In genomic region chr11:4921281-4921680, GRCm38 (mm10) we compare ENCODE assay signal across 26 mouse cellular contexts. TPM values are rescaled to one million over a fixed set of nuclear protein-coding genes. Genes with fewer than 3 reads are reported as not detected.
DNase-seq lines count a peak whose midpoint lies in the region; ATAC-seq and TF ChIP-seq lines count a peak whose summit lies in the region.
"Had no signal": no experiment of that assay in that cellular context is flagged by ENCODE, and none has a peak within 500 bp of the region (broad histone marks: within the 10 kb centered on the region; RNA-seq: fewer than 3 reads in every experiment).

No protein-coding gene starts in this region.

- TF ChIP-seq CTCF in midbrain, postnatal 0 days (IDR thresholded peaks at IDR 0.05): no peak

- no peak for ATAC-seq in midbrain, postnatal 0 days (ENCODE audit: low FRiP score)
- ATAC-seq in midbrain, embryonic 14.5 days (ENCODE audit: low FRiP score, low TSS enrichment): no peak
- ATAC-seq: CD4-positive, CD25-positive, alpha-beta regulatory T cell, adult 4 months; forebrain, embryonic 14.5 days; inflammation-experienced regulatory T-cells, adult 6 months; liver, embryonic 12.5 days had no signal

- no peak overlapping the region for H3K9ac ChIP-seq in midbrain, postnatal 0 days (replicated peaks; ENCODE audit: low read length, poor library complexity, severe bottlenecking)
- no peak overlapping the region for H3K9ac ChIP-seq in midbrain, embryonic 14.5 days (replicated peaks; ENCODE audit: low read length)
- H3K9ac ChIP-seq: embryonic facial prominence, embryonic 15.5 days; limb, embryonic 13.5 days; liver, embryonic 12.5 days; neural tube, embryonic 15.5 days; stomach, embryonic 15.5 days had no signal

- WGBS in midbrain, postnatal 0 days: 73% methylated on average over 2 of the region's 2 CpGs
- WGBS in midbrain, embryonic 14.5 days: 91% methylated on average over 2 of the region's 2 CpGs

- H3K4me2 ChIP-seq in midbrain, postnatal 0 days (ENCODE audit: low read depth, low read length, poor library complexity, severe bottlenecking): no peak overlapping the region
- no peak overlapping the region for H3K4me2 ChIP-seq in midbrain, embryonic 14.5 days (ENCODE audit: low read length)
- H3K4me2 ChIP-seq: embryonic facial prominence, embryonic 15.5 days; heart, embryonic 11.5 days; limb, embryonic 13.5 days; liver, embryonic 12.5 days; neural tube, embryonic 15.5 days; stomach, embryonic 15.5 days had no signal

- no peak overlapping the region for H3K27ac ChIP-seq in midbrain, postnatal 0 days (ENCODE audit: low read depth, low read length)
- H3K27ac ChIP-seq in midbrain, embryonic 14.5 days (replicated peaks; ENCODE audit: low read depth, low read length): no peak overlapping the region
- H3K27ac ChIP-seq: embryonic facial prominence, embryonic 15.5 days; limb, embryonic 13.5 days; liver, embryonic 12.5 days; midbrain, embryonic 10.5 days; neural tube, embryonic 15.5 days; stomach, embryonic 15.5 days had no signal

- no peaks in the 10 kb centered on the region for H3K9me3 ChIP-seq in midbrain, postnatal 0 days (ENCODE audit: low read length)
- no peaks in the 10 kb centered on the region for H3K9me3 ChIP-seq in midbrain, embryonic 14.5 days (ENCODE audit: control insufficient read depth, low read length)
- H3K9me3 ChIP-seq: embryonic facial prominence, embryonic 15.5 days; limb, embryonic 13.5 days; liver, embryonic 12.5 days; midbrain, embryonic 10.5 days; neural tube, embryonic 15.5 days; stomach, embryonic 15.5 days had no signal

- H3K4me1 ChIP-seq in midbrain, postnatal 0 days (ENCODE audit: insufficient read depth, low read length): no peaks in the 10 kb centered on the region
- H3K4me1 ChIP-seq in midbrain, embryonic 14.5 days (ENCODE audit: control insufficient read depth, insufficient read depth, low read length): no peaks in the 10 kb centered on the region
- H3K4me1 ChIP-seq: embryonic facial prominence, embryonic 15.5 days; limb, embryonic 13.5 days; liver, embryonic 12.5 days; midbrain, embryonic 10.5 days; neural tube, embryonic 15.5 days; stomach, embryonic 15.5 days had no signal

- H3K4me3 ChIP-seq in midbrain, postnatal 0 days (ENCODE audit: low read depth, low read length): no peak overlapping the region
- H3K4me3 ChIP-seq in midbrain, embryonic 14.5 days (replicated peaks; ENCODE audit: low read depth, low read length): no peak overlapping the region
- H3K4me3 ChIP-seq: embryonic facial prominence, embryonic 15.5 days; limb, embryonic 13.5 days; liver, embryonic 12.5 days; midbrain, embryonic 10.5 days; neural tube, embryonic 15.5 days; stomach, embryonic 15.5 days had no signal

- no peaks in the 10 kb centered on the region for H3K27me3 ChIP-seq in midbrain, postnatal 0 days (ENCODE audit: insufficient read depth, low read length)
- no peaks in the 10 kb centered on the region for H3K27me3 ChIP-seq in midbrain, embryonic 14.5 days (ENCODE audit: control insufficient read depth, insufficient read depth, low read length)
- H3K27me3 ChIP-seq: embryonic facial prominence, embryonic 15.5 days; limb, embryonic 13.5 days; liver, embryonic 12.5 days; neural tube, embryonic 15.5 days; stomach, embryonic 15.5 days had no signal

- DNase-seq in cerebellum, adult 11-12 months: peak; percentile 35
- no peak for DNase-seq in cerebellum, postnatal 4 days (ENCODE audit: low spot score in 2 of 2)
- DNase-seq in midbrain, postnatal 0 days (ENCODE audit: low spot score): peak; percentile 4
- no peak for DNase-seq in midbrain, embryonic 14.5 days
- peak; percentile 67 for DNase-seq in adrenal gland, postnatal 14 days
- peak; percentile 25 for DNase-seq in cerebellum, adult 9-11 months
- DNase-seq in spleen, postnatal 36 days (ENCODE audit: low spot score in 2 of 2): no peak
- DNase-seq in heart, postnatal 4 days: no peak
- DNase-seq: kidney, adult 9 months; layer of hippocampus, postnatal 36 days; lung, adult 18-20 months; lung, postnatal 10 days; right cerebral cortex, postnatal 14 days; thymus, adult 2 months; thymus, postnatal 4 days had no signal

- peaks cover 77% of the 10 kb centered on the region for H3K36me3 ChIP-seq in midbrain, postnatal 0 days (ENCODE audit: insufficient read depth, low read length)
- peaks cover 98% of the 10 kb centered on the region for H3K36me3 ChIP-seq in midbrain, embryonic 14.5 days (ENCODE audit: control insufficient read depth, insufficient read depth, low read length)

RNA-seq across cellular contexts. Expression of gene Thoc5, which starts 26.2 kb away (rescaled TPM):
- 44.9 and 48.4 TPM in 2 replicates for total RNA-seq in midbrain, postnatal 0 days (2014; rRNA removed)
- 44.6 and 45.2 TPM in 2 replicates for polyA plus RNA-seq in midbrain, postnatal 0 days (2015; fragmentation: Nextera tagmentation; extraction: Ambion mirVana)
- 60.4 and 66.9 TPM in 2 replicates for polyA plus RNA-seq in midbrain, embryonic 14.5 days (2014; fragmentation: Nextera tagmentation; extraction: Ambion mirVana)
- 29.9 and 34.6 TPM in 2 replicates for total RNA-seq in adrenal gland, postnatal 14 days (2021)
- total RNA-seq in heart, postnatal 4 days (2021): 10 to 100 TPM; 22.4 to 23.8 TPM

RNA-seq across cellular contexts. Expression of gene Nefh, which starts 26.6 kb away (rescaled TPM):
- 13.0 and 15.7 TPM in 2 replicates for total RNA-seq in midbrain, postnatal 0 days (2014; rRNA removed)
- 7.7 and 8.3 TPM in 2 replicates for polyA plus RNA-seq in midbrain, postnatal 0 days (2015; fragmentation: Nextera tagmentation; extraction: Ambion mirVana)
- polyA plus RNA-seq in midbrain, embryonic 14.5 days (2014; fragmentation: Nextera tagmentation; extraction: Ambion mirVana): 3.2 and 3.5 TPM in 2 replicates
- 1.8 and 2.8 TPM in 2 replicates for total RNA-seq in adrenal gland, postnatal 14 days (2021)
- total RNA-seq in heart, postnatal 4 days (2021): not detected
- total RNA-seq: gastrocnemius, adult 8-10 months had no signal

RNA-seq across cellular contexts. Expression of gene Nipsnap1, which starts 47.5 kb away (rescaled TPM):
- total RNA-seq in midbrain, postnatal 0 days (2014; rRNA removed): 133 and 170 TPM in 2 replicates
- 130 and 133 TPM in 2 replicates for polyA plus RNA-seq in midbrain, postnatal 0 days (2015; fragmentation: Nextera tagmentation; extraction: Ambion mirVana)
- 132 and 133 TPM in 2 replicates for polyA plus RNA-seq in midbrain, embryonic 14.5 days (2014; fragmentation: Nextera tagmentation; extraction: Ambion mirVana)
- total RNA-seq in adrenal gland, postnatal 14 days (2021): 23.1 and 41.1 TPM in 2 replicates
- total RNA-seq in heart, postnatal 4 days (2021): 1 to 10 TPM; 4.4 to 7.0 TPM

Comparison
In these comparisons a context has a peak if more than half of its experiments do, and no peak if none do; other contexts are left out.
1. DNase-seq: peak in cerebellum, adult 11-12 months (single experiment), midbrain, postnatal 0 days (single experiment), adrenal gland, postnatal 14 days (single experiment) and cerebellum, adult 9-11 months (single experiment); none in cerebellum, postnatal 4 days (0 of 2), midbrain, embryonic 14.5 days (single experiment), spleen, postnatal 36 days (0 of 2) and heart, postnatal 4 days (single experiment).